ENCODE assay signal across 11 mouse cellular contexts in the genomic region with DNA sequence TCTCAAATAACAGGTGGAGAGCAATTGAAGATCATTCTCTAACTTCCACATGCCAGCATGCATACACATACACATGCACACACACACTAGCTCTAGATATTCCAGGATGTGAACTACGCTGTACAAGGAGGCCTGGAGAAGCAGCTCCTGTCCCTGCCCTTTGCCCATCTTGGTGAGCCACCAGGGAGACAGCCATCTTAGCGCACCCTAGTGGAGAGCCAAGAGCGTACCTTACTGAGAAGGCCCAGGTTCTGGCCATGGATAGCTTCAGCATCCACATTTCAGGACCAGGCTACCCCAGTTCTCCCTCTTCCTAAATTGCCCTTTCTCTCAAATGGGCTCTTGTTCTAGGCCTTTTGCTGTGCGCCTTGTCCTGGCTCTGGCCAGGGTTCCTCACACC. TPM values are rescaled to one million over a fixed set of nuclear protein-coding genes. Genes with fewer than 3 reads are reported as not detected.
DNase-seq lines count a peak whose midpoint lies in the region; ATAC-seq and TF ChIP-seq lines count a peak whose summit lies in the region.
"Had no signal": no experiment of that assay in that cellular context is flagged by ENCODE, and none has a peak within 500 bp of the region (broad histone marks: within the 10 kb centered on the region; RNA-seq: fewer than 3 reads in every experiment).

No protein-coding gene starts in this region.

- H3K79me2 ChIP-seq in heart, adult 2 months (replicated peaks; ENCODE audit: control insufficient read depth, insufficient read depth, low read length): no peaks in the 10 kb centered on the region

- no peaks in the 10 kb centered on the region for H3K27me3 ChIP-seq in heart, adult 2 months (ENCODE audit: control insufficient read depth, insufficient read depth, low read length)
- no peaks in the 10 kb centered on the region for H3K27me3 ChIP-seq in liver, postnatal 0 days (ENCODE audit: insufficient read depth, low read length)
- no peaks in the 10 kb centered on the region for H3K27me3 ChIP-seq in liver, embryonic 12.5 days (replicated peaks)
- no peaks in the 10 kb centered on the region for H3K27me3 ChIP-seq in E14TG2a.4 (ENCODE audit: insufficient read depth, low read length)
- H3K27me3 ChIP-seq: embryonic facial prominence, embryonic 13.5 days; neural tube, embryonic 12.5 days had no signal

- no peak for TF ChIP-seq POLR2A in heart, adult 2 months (IDR thresholded peaks at IDR 0.05; ENCODE audit: insufficient read depth, low read depth, low read length)

- no peaks in the 10 kb centered on the region for H3K4me1 ChIP-seq in heart, adult 2 months (ENCODE audit: control insufficient read depth, insufficient read depth, low read length)
- no peaks in the 10 kb centered on the region for H3K4me1 ChIP-seq in liver, postnatal 0 days (ENCODE audit: insufficient read depth)
- H3K4me1 ChIP-seq in liver, embryonic 12.5 days: no peaks in the 10 kb centered on the region
- no peaks in the 10 kb centered on the region for H3K4me1 ChIP-seq in E14TG2a.4 (replicated peaks; ENCODE audit: low read depth, low read length)

- no peak for ATAC-seq in liver, postnatal 0 days
- no peak for ATAC-seq in liver, embryonic 12.5 days
- ATAC-seq in common myeloid progenitor, adult 5-6 weeks (replicated peaks; ENCODE audit: low read depth, poor library complexity, severe bottlenecking): peak; percentile 71; the same call in 1 of the 2 replicates
- ATAC-seq in erythroid progenitor cell, adult 5-6 weeks (replicated peaks; ENCODE audit: low FRiP score, poor library complexity, severe bottlenecking): no peak
- ATAC-seq: intestine, embryonic 16.5 days had no signal

- no peak overlapping the region for H3K9ac ChIP-seq in heart, adult 2 months (ENCODE audit: low read depth, low read length)
- H3K9ac ChIP-seq in liver, postnatal 0 days (replicated peaks): no peak overlapping the region
- H3K9ac ChIP-seq in liver, embryonic 12.5 days: no peak overlapping the region
- H3K9ac ChIP-seq: embryonic facial prominence, embryonic 13.5 days; neural tube, embryonic 12.5 days had no signal

- 58% methylated on average over 4 of the region's 4 CpGs for WGBS in heart, adult 2 months
- WGBS in liver, postnatal 0 days (ENCODE audit: insufficient replicate concordance): 53% methylated on average over 4 of the region's 4 CpGs
- WGBS in liver, embryonic 12.5 days (ENCODE audit: insufficient replicate concordance): 49% methylated on average over 4 of the region's 4 CpGs

- H3K4me3 ChIP-seq in heart, adult 2 months: no peak overlapping the region
- H3K4me3 ChIP-seq in liver, postnatal 0 days (ENCODE audit: low read depth, low read length): no peak overlapping the region
- H3K4me3 ChIP-seq in liver, embryonic 12.5 days: no peak overlapping the region
- no peak overlapping the region for H3K4me3 ChIP-seq in E14TG2a.4 (replicated peaks; ENCODE audit: low read length)
- H3K4me3 ChIP-seq: embryonic facial prominence, embryonic 13.5 days; neural tube, embryonic 12.5 days had no signal

- no peaks in the 10 kb centered on the region for H3K36me3 ChIP-seq in heart, adult 2 months (ENCODE audit: control insufficient read depth, insufficient read depth, low read length)
- H3K36me3 ChIP-seq in liver, postnatal 0 days (replicated peaks; ENCODE audit: insufficient read depth, low read length): no peaks in the 10 kb centered on the region
- H3K36me3 ChIP-seq in liver, embryonic 12.5 days: no peaks in the 10 kb centered on the region
- H3K36me3 ChIP-seq in E14TG2a.4 (ENCODE audit: insufficient read depth, low read length): no peaks in the 10 kb centered on the region
- H3K36me3 ChIP-seq: embryonic facial prominence, embryonic 13.5 days; neural tube, embryonic 12.5 days had no signal

- no peak overlapping the region for H3K4me2 ChIP-seq in liver, postnatal 0 days (ENCODE audit: low read depth, low read length)
- H3K4me2 ChIP-seq in liver, embryonic 12.5 days: no peak overlapping the region
- H3K4me2 ChIP-seq: embryonic facial prominence, embryonic 13.5 days; neural tube, embryonic 12.5 days had no signal

- no peaks in the 10 kb centered on the region for H3K9me3 ChIP-seq in liver, postnatal 0 days (ENCODE audit: low read length)
- no peaks in the 10 kb centered on the region for H3K9me3 ChIP-seq in liver, embryonic 12.5 days (replicated peaks)
- H3K9me3 ChIP-seq in E14TG2a.4 (ENCODE audit: low read length): peaks cover 12% of the 10 kb centered on the region
- H3K9me3 ChIP-seq: embryonic facial prominence, embryonic 13.5 days; neural tube, embryonic 12.5 days had no signal

- TF ChIP-seq EP300 in heart, adult 2 months (IDR thresholded peaks at IDR 0.05; ENCODE audit: insufficient read depth, low read depth, low read length): no peak
- TF ChIP-seq EP300 in liver, postnatal 0 days (IDR thresholded peaks at IDR 0.05; ENCODE audit: low read depth): no peak

- TF ChIP-seq CTCF in heart, adult 2 months (IDR thresholded peaks at IDR 0.05): peak; percentile 31
- peak; percentile 40 for TF ChIP-seq CTCF in liver, postnatal 0 days (IDR thresholded peaks at IDR 0.05; ENCODE audit: low read depth)
- peak; percentile 34 for TF ChIP-seq CTCF in E14TG2a.4 (conservative IDR thresholded peaks at IDR 0.05; ENCODE audit: low read length)

- H3K27ac ChIP-seq in heart, adult 2 months: no peak overlapping the region
- H3K27ac ChIP-seq in liver, postnatal 0 days (ENCODE audit: low read depth): no peak overlapping the region
- no peak overlapping the region for H3K27ac ChIP-seq in liver, embryonic 12.5 days
- H3K27ac ChIP-seq: embryonic facial prominence, embryonic 13.5 days; neural tube, embryonic 12.5 days had no signal

- no peak for DNase-seq in heart, adult 2 months
- no peak for DNase-seq in heart, adult 9 months (ENCODE audit: low spot score in 2 of 2)
- no peak for DNase-seq in liver, postnatal 0 days
- no peak for DNase-seq in layer of hippocampus, adult 9-11 months

- intact Hi-C loops in heart, adult 2 months (cut with DNase I): no loop called here

RNA-seq across cellular contexts. Expression of a gene that starts 27.6 kb away (rescaled TPM):
- total RNA-seq in heart, adult 2 months (2021): 10 to 100 TPM; 37.7 to 42.4 TPM
- 18.2 and 30.2 TPM in 2 replicates for polyA plus RNA-seq in heart, adult 2 months (2012; rRNA removed)
- polyA plus RNA-seq in liver, postnatal 0 days (2015; fragmentation: Nextera tagmentation; extraction: Ambion mirVana): 17.2 and 18.9 TPM in 2 replicates
- 24.9 and 26.9 TPM in 2 replicates for polyA plus RNA-seq in liver, embryonic 12.5 days (2016; fragmentation: Nextera tagmentation; extraction: Ambion mirVana)
- total RNA-seq in common myeloid progenitor, adult 5-6 weeks (2017): 33.4 and 55.1 TPM in 2 replicates
- total RNA-seq in erythroid progenitor cell, adult 5-6 weeks (2015; ENCODE audit: low replicate concordance): 26.3 and 28.1 TPM in 2 replicates
- 24.7 and 39.5 TPM in 2 replicates for total RNA-seq in erythroid progenitor cell, adult 5-6 weeks (2017; ENCODE audit: low replicate concordance)

RNA-seq across cellular contexts. Expression of a gene that starts 27.8 kb away (rescaled TPM):
- total RNA-seq in heart, adult 2 months (2021): 10 to 100 TPM; 18.4 to 22.4 TPM
- 65.6 and 72.4 TPM in 2 replicates for polyA plus RNA-seq in heart, adult 2 months (2012; rRNA removed)
- polyA plus RNA-seq in liver, postnatal 0 days (2015; fragmentation: Nextera tagmentation; extraction: Ambion mirVana): 5.2 and 5.5 TPM in 2 replicates
- polyA plus RNA-seq in liver, embryonic 12.5 days (2016; fragmentation: Nextera tagmentation; extraction: Ambion mirVana): 3.7 and 4.3 TPM in 2 replicates
- total RNA-seq in common myeloid progenitor, adult 5-6 weeks (2017): 7.7 and 8.7 TPM in 2 replicates
- 8.6 and 13.8 TPM in 2 replicates for total RNA-seq in erythroid progenitor cell, adult 5-6 weeks (2015; ENCODE audit: low replicate concordance)
- total RNA-seq in erythroid progenitor cell, adult 5-6 weeks (2017; ENCODE audit: low replicate concordance): 7.1 TPM in 1 of 2 replicates, not detected in the other
